Mouse (Mus musculus): ENCODE measurements around the gene Pnpla7. TPM values are rescaled to one million over a fixed set of nuclear protein-coding genes. Genes with fewer than 3 reads are reported as not detected.
A peak's percentile ranks its signal among the peaks of the same experiment; 100 is the strongest.
"Not testable (repeated sequence)": the region's sequence is repeated elsewhere in the genome, so short reads cannot be mapped to it uniquely, and the experiment has no call there.

Gene Pnpla7
- polyA plus RNA-seq, 1 experiment from 2014 or later, result 12.2 TPM

- peaks cover 50% of the 10 kb centered on the region for H3K4me1 ChIP-seq (replicated peaks)
- under 1% methylated on average over 108 of the region's 108 CpGs for WGBS (ENCODE audit: insufficient replicate concordance)
- H3K27ac ChIP-seq (replicated peaks), result peak within 1 kb of the TSS; percentile 76
- H3K4me3 ChIP-seq (replicated peaks), result peak within 1 kb of the TSS; percentile 92
- H3K36me3 ChIP-seq (replicated peaks), result peaks cover 31% of the 10 kb centered on the region
- H3K27me3 ChIP-seq, result no peaks in the 10 kb centered on the region
- no peaks in the 10 kb centered on the region for H3K9me3 ChIP-seq (replicated peaks)
- H3K4me2 ChIP-seq, result peak within 1 kb of the TSS; percentile 100
- ATAC-seq (ENCODE audit: insufficient read depth), result peak; percentile 95
- peak within 1 kb of the TSS; percentile 92 for H3K9ac ChIP-seq
These were observed 26.2 kb upstream of the Pnpla7 start, which contains the start of gene Zmynd19 for GRCm38 (mm10) chr2:24949421-24950188. Gene Zmynd19 (plus strand): TSS chr2:24949792.

- peaks cover 37% of the 10 kb centered on the region for H3K36me3 ChIP-seq (replicated peaks)
- peak overlapping the region; percentile 92 for H3K9ac ChIP-seq
- WGBS (ENCODE audit: insufficient replicate concordance), result under 1% methylated on average over 31 of the region's 31 CpGs
- H3K9me3 ChIP-seq (replicated peaks), result no peaks in the 10 kb centered on the region
- peaks cover 56% of the 10 kb centered on the region for H3K4me1 ChIP-seq (replicated peaks)
- peak overlapping the region; percentile 100 for H3K4me2 ChIP-seq
- peak overlapping the region; percentile 76 for H3K27ac ChIP-seq (replicated peaks)
- peak; percentile 36; the same call in 1 of the 2 replicates for ATAC-seq (ENCODE audit: insufficient read depth)
- peak overlapping the region; percentile 92 for H3K4me3 ChIP-seq (replicated peaks)
- H3K27me3 ChIP-seq, result no peaks in the 10 kb centered on the region
These were observed 25.7 kb upstream of the Pnpla7 start for GRCm38 (mm10) chr2:24950189-24950535.

- H3K4me2 ChIP-seq, result peak overlapping the region; percentile 46
- H3K27me3 ChIP-seq, result no peaks in the 10 kb centered on the region
- H3K36me3 ChIP-seq (replicated peaks), result peaks cover 61% of the 10 kb centered on the region
- H3K27ac ChIP-seq (replicated peaks), result peak overlapping the region; percentile 77
- peaks cover 56% of the 10 kb centered on the region for H3K4me1 ChIP-seq (replicated peaks)
- H3K9me3 ChIP-seq (replicated peaks), result no peaks in the 10 kb centered on the region
- H3K9ac ChIP-seq, result peak overlapping the region; percentile 26; the same call in 1 of the 2 replicates
- peak; percentile 11; the same call in 1 of the 2 replicates for ATAC-seq (ENCODE audit: insufficient read depth)
- WGBS (ENCODE audit: insufficient replicate concordance), result 21% methylated on average over 4 of the region's 4 CpGs
- H3K4me3 ChIP-seq (replicated peaks), result peak overlapping the region; percentile 21
These were observed 23.2 kb upstream of the Pnpla7 start for GRCm38 (mm10) chr2:24952537-24953055.

GRCm38 (mm10) chr2:24960910-24961309 lies 14.9 kb upstream of the Pnpla7 start:
- Histone ChIP-seq H3K9me3 (replicated peaks) (no peaks in the 10 kb centered on the region), H3K4me1 (replicated peaks) (peaks cover 17% of the 10 kb centered on the region), H3K4me3 (replicated peaks) (no peak overlapping the region), H3K36me3 (replicated peaks) (peaks cover 59% of the 10 kb centered on the region), H3K4me2 (no peak overlapping the region), H3K27ac (replicated peaks) (no peak overlapping the region), H3K27me3 (no peaks in the 10 kb centered on the region), H3K9ac (no peak overlapping the region)
- no peak for ATAC-seq (ENCODE audit: insufficient read depth)
- WGBS (ENCODE audit: insufficient replicate concordance), result 46% methylated on average over 3 of the region's 3 CpGs

GRCm38 (mm10) chr2:24962304-24963000 lies 13.4 kb upstream of the Pnpla7 start, which contains the start of gene Dph7:
Gene Dph7 (plus strand): TSS chr2:24962400.
- Histone ChIP-seq H3K27me3 (no peaks in the 10 kb centered on the region), H3K9me3 (replicated peaks) (no peaks in the 10 kb centered on the region), H3K27ac (replicated peaks) (peak within 1 kb of the TSS; percentile 4; the same call in 1 of the 2 replicates), H3K9ac (peak within 1 kb of the TSS; percentile 61), H3K4me1 (replicated peaks) (peaks cover 17% of the 10 kb centered on the region), H3K4me3 (replicated peaks) (peak within 1 kb of the TSS; percentile 69), H3K4me2 (peak within 1 kb of the TSS; percentile 74), H3K36me3 (replicated peaks) (peaks cover 55% of the 10 kb centered on the region)
- under 1% methylated on average over 28 of the region's 28 CpGs for WGBS (ENCODE audit: insufficient replicate concordance)
- peak; percentile 82 for ATAC-seq (ENCODE audit: insufficient read depth)

GRCm38 (mm10) chr2:24970386-24970785 lies 5.4 kb upstream of the Pnpla7 start:
- H3K4me1 ChIP-seq (replicated peaks), result peaks cover 16% of the 10 kb centered on the region
- peaks cover 67% of the 10 kb centered on the region for H3K36me3 ChIP-seq (replicated peaks)
- no peak for ATAC-seq (ENCODE audit: insufficient read depth)
- H3K4me3 ChIP-seq (replicated peaks), result no peak overlapping the region
- H3K4me2 ChIP-seq, result no peak overlapping the region
- no peaks in the 10 kb centered on the region for H3K27me3 ChIP-seq
- 69% methylated on average over 4 of the region's 4 CpGs for WGBS (ENCODE audit: insufficient replicate concordance)
- H3K27ac ChIP-seq (replicated peaks), result no peak overlapping the region
- H3K9ac ChIP-seq, result no peak overlapping the region
- no peaks in the 10 kb centered on the region for H3K9me3 ChIP-seq (replicated peaks)

- peak overlapping the region; percentile 98 for H3K4me2 ChIP-seq
- H3K27me3 ChIP-seq; H3K9me3 ChIP-seq (replicated peaks): not testable (repeated sequence)
- peaks cover 36% of the 10 kb centered on the region for H3K36me3 ChIP-seq (replicated peaks)
- peak; percentile 6 for ATAC-seq (ENCODE audit: insufficient read depth)
- peak overlapping the region; percentile 77 for H3K9ac ChIP-seq
- H3K4me1 ChIP-seq (replicated peaks), result peaks cover 49% of the 10 kb centered on the region
- peak overlapping the region; percentile 83 for H3K27ac ChIP-seq (replicated peaks)
- under 1% methylated on average over 17 of the region's 17 CpGs for WGBS (ENCODE audit: insufficient replicate concordance)
- peak overlapping the region; percentile 76 for H3K4me3 ChIP-seq (replicated peaks)
These were observed 1.4 kb upstream of the Pnpla7 start for GRCm38 (mm10) chr2:24974452-24974851.

GRCm38 (mm10) chr2:24974906-24975703 lies 728 bp upstream of the Pnpla7 start, which contains the start of gene Mrpl41:
Gene Mrpl41 (minus strand): TSS chr2:24975098.
- peak within 1 kb of the TSS; percentile 76 for H3K4me3 ChIP-seq (replicated peaks)
- peaks cover 49% of the 10 kb centered on the region for H3K4me1 ChIP-seq (replicated peaks)
- peaks cover 32% of the 10 kb centered on the region for H3K36me3 ChIP-seq (replicated peaks)
- H3K27ac ChIP-seq (replicated peaks), result peak within 1 kb of the TSS; percentile 95
- peak within 1 kb of the TSS; percentile 98 for H3K4me2 ChIP-seq
- no peaks in the 10 kb centered on the region for H3K9me3 ChIP-seq (replicated peaks)
- H3K27me3 ChIP-seq, result no peaks in the 10 kb centered on the region
- WGBS (ENCODE audit: insufficient replicate concordance), result 0% methylated on average over 64 of the region's 64 CpGs
- H3K9ac ChIP-seq, result peak within 1 kb of the TSS; percentile 77
- ATAC-seq (ENCODE audit: insufficient read depth), result peak; percentile 94

GRCm38 (mm10) chr2:24976960-24977359 lies 1.1 kb downstream of the Pnpla7 start:
- H3K4me1 ChIP-seq (replicated peaks), result peaks cover 49% of the 10 kb centered on the region
- H3K9ac ChIP-seq, result peak overlapping the region; percentile 59
- peaks cover 33% of the 10 kb centered on the region for H3K36me3 ChIP-seq (replicated peaks)
- peak; percentile 60 for ATAC-seq (ENCODE audit: insufficient read depth)
- peak overlapping the region; percentile 98 for H3K4me2 ChIP-seq
- 22% methylated on average over 5 of the region's 5 CpGs for WGBS (ENCODE audit: insufficient replicate concordance)
- no peaks in the 10 kb centered on the region for H3K27me3 ChIP-seq
- H3K27ac ChIP-seq (replicated peaks), result peak overlapping the region; percentile 95
- peak overlapping the region; percentile 76 for H3K4me3 ChIP-seq (replicated peaks)
- no peaks in the 10 kb centered on the region for H3K9me3 ChIP-seq (replicated peaks)

- no peaks in the 10 kb centered on the region for H3K27me3 ChIP-seq
- ATAC-seq (ENCODE audit: insufficient read depth), result no peak
- no peaks in the 10 kb centered on the region for H3K9me3 ChIP-seq (replicated peaks)
- WGBS (ENCODE audit: insufficient replicate concordance), result 61% methylated on average over 2 of the region's 2 CpGs
- no peak overlapping the region for H3K27ac ChIP-seq (replicated peaks)
- no peaks in the 10 kb centered on the region for H3K4me1 ChIP-seq (replicated peaks)
- H3K36me3 ChIP-seq (replicated peaks), result peaks cover 74% of the 10 kb centered on the region
- H3K9ac ChIP-seq, result no peak overlapping the region
- H3K4me3 ChIP-seq (replicated peaks), result no peak overlapping the region
- H3K4me2 ChIP-seq, result no peak overlapping the region
These were observed 11.9 kb downstream of the Pnpla7 start for GRCm38 (mm10) chr2:24987762-24988161.
